Mouse (Mus musculus): ENCODE measurements around the gene Tecpr2.

Gene Tecpr2

DNA sequence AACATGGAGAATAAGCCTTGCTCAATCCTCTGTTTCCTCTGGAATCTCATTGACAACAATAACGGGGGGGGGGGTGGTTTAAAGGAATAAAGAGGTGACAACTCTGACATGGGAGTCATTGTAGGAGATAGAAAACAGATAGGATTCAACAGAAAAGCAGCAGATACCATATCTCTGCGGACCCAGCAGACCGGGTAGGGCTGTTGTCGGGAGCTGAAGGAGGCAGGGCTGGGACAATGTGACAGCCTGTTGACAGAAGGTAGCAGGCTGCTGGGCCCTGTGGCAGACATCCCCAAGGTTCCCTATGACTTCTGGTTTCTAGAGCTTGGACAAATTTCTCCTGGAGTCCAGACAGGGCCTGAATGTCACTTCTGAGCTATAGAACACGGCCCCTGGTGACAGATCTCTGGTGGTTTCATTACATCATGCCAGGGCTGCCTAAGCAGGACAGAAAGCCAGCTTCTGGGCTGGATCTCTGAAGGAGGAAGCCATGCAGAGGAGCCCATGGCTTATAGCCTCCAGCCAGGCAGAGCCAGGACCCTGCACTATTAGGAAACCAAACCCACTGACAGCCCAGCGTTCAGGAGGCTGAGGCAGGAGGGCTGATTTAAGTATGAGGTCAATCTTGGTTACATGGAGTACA is 120.7 kb downstream of the Tecpr2 start:
- no peak for DNase-seq

DNA sequence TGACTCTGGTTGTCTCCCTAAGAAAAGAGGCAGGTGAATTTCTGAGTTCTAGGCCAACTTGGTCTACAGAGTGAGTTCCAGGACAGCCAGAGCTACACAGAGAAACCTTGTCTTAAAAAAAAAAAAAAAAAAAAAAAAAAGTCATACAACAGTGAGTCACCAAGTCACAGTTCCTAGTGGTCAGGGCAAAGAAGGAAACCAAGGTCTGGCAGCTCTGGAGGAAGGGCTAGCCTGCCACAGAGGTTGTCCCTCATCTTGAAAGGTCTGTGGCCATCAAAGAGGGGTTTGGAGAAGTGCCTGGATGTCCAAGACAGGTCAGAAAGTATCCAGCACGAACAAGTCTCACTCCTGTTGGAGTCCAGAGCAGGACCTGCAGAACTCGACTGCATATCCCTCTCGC is 127.7 kb downstream of the Tecpr2 start:
- no peak for DNase-seq

DNA sequence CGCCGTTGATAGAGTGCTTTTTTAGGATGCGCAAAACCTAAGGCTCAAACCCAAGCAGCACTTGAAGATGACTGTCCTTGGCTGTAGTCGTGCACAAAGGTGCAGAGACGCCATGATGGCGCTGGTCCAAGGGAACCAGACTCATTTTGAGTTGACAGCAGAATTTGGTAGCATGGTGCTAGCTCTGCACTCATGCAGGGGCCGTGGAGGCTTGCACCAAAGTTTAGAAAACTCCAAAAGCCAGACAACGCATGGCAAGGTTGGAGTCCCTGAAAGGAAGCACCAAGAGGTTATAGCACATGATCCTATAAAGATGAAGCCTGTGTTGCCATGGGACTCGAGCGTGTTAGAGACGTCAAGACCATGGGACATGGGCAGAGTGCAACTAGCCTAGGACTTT is 129.0 kb downstream of the Tecpr2 start:
- DNase-seq: no peak

DNA sequence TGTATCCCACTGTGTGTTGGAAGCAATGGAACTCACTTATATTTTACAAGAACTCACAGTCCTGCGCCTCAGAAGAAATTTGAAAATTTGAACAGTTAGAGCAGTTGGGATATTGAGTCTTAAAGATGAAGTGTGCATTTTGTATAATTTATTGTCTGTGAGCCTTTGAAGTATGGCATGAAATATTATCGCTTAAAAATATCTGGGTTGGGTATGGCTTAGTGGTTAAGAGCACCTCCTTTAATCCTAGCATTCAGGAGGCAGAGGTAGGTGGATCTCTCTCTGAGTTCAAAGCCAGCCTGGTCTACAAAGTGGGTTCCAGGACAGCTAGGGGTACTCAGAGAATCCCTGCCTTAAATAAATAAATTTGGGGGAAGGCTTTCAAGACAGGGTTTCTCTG is 130.0 kb downstream of the Tecpr2 start:
- DNase-seq: no peak

DNA sequence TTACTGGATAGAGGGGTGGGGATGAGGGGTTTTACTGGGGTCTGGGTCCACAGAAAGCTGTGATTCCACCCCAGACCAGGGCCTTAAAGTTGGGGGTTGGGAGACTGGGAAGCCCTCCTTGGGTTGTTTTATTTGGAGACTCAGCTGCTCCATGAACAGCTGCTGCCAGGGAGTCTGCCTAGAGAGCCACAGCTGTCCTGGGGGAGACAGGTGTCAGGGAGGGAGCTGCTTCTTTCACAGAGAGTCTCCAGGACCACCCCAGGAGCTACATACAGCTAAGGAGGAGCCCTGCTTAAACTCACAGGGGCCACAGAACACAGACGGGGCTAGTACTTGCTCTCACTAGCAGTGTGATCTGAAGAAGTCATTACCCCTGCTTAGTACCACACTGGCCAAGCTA is 132.1 kb downstream of the Tecpr2 start:
- DNase-seq: no peak

DNA sequence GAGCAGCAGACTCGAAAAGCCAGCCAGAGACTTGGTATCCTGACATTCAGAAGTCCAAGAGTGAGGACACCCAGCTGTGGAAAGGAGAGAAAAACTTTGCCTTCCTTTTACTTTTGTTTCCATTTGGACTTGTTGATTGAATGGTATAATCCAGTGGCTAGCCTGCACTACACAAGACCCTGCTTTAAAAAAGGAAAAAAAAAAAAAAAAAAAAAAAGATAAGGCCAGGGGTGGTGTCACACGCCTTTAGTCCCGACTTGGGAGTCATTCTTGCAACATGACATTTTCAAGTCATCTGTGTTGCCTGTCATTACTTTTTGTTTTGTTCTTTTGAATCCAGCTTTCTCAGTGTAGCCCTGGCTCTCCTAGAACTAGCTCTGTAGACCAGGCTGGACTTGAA is 132.5 kb downstream of the Tecpr2 start:
- DNase-seq: no peak
